Mouse (Mus musculus): ENCODE data around the gene Gpr176. TPM values are rescaled to one million over a fixed set of nuclear protein-coding genes. Genes with fewer than 3 reads are reported as not detected.

Gpr176 gene
- polyA plus RNA-seq, 1 experiment from 2014 or later = 0.35 TPM

DNA sequence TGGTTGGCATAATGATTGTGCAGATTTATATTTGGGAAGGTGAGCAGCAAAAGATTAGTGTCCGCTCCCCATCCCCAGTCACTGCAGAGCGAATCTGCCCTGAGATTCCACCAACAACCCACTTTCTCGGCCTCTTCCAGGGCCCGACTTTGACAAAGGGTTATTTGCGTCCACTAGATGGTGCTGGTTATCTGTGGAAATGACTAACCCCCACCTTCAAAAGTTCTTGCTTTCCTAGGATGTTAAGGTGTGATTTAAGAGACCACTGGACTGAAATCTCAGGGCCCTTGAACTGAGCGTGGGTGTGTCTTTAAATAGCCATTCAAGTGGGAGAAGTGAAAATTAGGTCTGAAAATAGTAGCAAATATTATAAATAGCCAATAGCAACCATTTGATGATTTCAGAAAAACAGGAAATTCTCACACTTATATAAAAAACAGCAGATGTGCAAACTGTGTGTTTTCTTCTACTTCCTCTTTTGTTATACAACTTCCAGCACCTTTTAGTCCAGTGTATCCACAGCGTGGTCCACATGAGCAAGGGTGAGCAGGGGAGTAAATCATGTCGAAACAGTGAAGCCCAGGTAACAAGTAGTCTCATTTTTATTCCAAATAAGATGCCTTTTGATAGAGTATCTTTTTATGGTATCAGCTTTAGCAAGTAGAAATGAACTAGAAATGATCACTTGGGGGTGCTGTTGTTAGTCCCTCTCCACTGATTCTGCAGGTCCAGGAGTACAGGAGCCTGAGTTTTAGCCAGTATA, 109.9 kb downstream of the Gpr176 start:
- no peaks in the 10 kb centered on the region for H3K9me3 ChIP-seq (ENCODE audit: control insufficient read depth, low read length)
- ATAC-seq = no peak
- 20% methylated on average over 8 of the region's 8 CpGs for WGBS
- no peak overlapping the region for H3K27ac ChIP-seq (ENCODE audit: low read length)
- no peaks in the 10 kb centered on the region for H3K36me3 ChIP-seq (ENCODE audit: control insufficient read depth, insufficient read depth, low read length)
- no peaks in the 10 kb centered on the region for H3K4me1 ChIP-seq (ENCODE audit: control insufficient read depth, insufficient read depth, low read length)
- no peaks in the 10 kb centered on the region for H3K27me3 ChIP-seq (replicated peaks; ENCODE audit: control insufficient read depth, insufficient read depth, low read length)
- no peak overlapping the region for H3K4me3 ChIP-seq (ENCODE audit: low read length)
- H3K4me2 ChIP-seq (ENCODE audit: low read depth, low read length) = no peak overlapping the region
- no peak overlapping the region for H3K9ac ChIP-seq (ENCODE audit: low read depth, low read length)

DNA sequence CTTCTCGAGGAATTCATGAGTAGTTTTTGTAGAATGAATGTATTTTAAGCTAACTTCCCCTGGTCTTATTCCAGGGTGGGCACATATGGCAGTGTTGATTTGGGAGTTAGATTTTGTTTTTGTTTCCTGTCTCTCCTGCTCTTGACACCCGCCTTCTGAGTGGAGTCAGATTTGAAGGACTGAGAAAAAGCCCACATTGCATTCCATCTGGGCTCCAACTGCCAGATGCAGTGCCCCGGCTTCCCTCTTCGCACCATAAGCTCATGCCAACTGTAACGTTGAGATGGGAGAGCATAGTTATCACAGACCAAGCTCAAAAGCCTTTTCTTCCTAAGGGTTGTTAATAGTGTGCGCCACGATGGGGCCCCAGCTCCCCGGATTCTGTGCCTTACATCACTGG, 110.5 kb downstream of the Gpr176 start:
- Histone ChIP-seq H3K27me3 (replicated peaks; ENCODE audit: control insufficient read depth, insufficient read depth, low read length) (no peaks in the 10 kb centered on the region), H3K9ac (ENCODE audit: low read depth, low read length) (no peak overlapping the region), H3K4me2 (ENCODE audit: low read depth, low read length) (no peak overlapping the region), H3K9me3 (ENCODE audit: control insufficient read depth, low read length) (no peaks in the 10 kb centered on the region), H3K4me1 (ENCODE audit: control insufficient read depth, insufficient read depth, low read length) (no peaks in the 10 kb centered on the region), H3K27ac (ENCODE audit: low read length) (no peak overlapping the region), H3K4me3 (ENCODE audit: low read length) (no peak overlapping the region), H3K36me3 (ENCODE audit: control insufficient read depth, insufficient read depth, low read length) (no peaks in the 10 kb centered on the region)
- WGBS = 56% methylated on average over 8 of the region's 8 CpGs
- no peak for ATAC-seq

DNA sequence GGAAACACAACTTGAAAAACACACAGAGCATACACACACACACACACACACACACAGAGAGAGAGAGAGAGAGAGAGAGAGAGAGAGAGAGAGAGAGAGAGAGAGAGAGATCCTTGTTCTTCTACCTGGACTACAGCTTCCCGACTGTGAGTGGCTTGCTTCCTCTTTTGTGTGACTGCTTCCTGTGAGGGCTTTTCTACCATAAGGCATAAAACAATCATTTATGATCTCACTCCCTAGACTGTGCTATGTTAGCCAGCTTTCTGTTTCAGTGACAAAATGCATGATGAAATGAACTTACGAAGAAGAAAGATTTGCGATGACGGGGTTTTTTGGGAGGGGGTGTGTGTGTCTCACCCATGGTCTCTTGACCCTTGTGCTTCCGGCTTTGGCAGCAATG, 113.5 kb downstream of the Gpr176 start:
- no peaks in the 10 kb centered on the region for H3K36me3 ChIP-seq (ENCODE audit: control insufficient read depth, insufficient read depth, low read length)
- 74% methylated on average over 5 of the region's 5 CpGs for WGBS
- H3K27me3 ChIP-seq (replicated peaks; ENCODE audit: control insufficient read depth, insufficient read depth, low read length) = no peaks in the 10 kb centered on the region
- H3K9ac ChIP-seq (ENCODE audit: low read depth, low read length) = no peak overlapping the region
- peaks cover 5% of the 10 kb centered on the region; the same call in 1 of the 2 replicates for H3K4me1 ChIP-seq (ENCODE audit: control insufficient read depth, insufficient read depth, low read length)
- no peak overlapping the region for H3K27ac ChIP-seq (ENCODE audit: low read length)
- H3K4me2 ChIP-seq (ENCODE audit: low read depth, low read length) = no peak overlapping the region
- no peaks in the 10 kb centered on the region for H3K9me3 ChIP-seq (ENCODE audit: control insufficient read depth, low read length)
- no peak overlapping the region for H3K4me3 ChIP-seq (ENCODE audit: low read length)
- no peak for ATAC-seq

DNA sequence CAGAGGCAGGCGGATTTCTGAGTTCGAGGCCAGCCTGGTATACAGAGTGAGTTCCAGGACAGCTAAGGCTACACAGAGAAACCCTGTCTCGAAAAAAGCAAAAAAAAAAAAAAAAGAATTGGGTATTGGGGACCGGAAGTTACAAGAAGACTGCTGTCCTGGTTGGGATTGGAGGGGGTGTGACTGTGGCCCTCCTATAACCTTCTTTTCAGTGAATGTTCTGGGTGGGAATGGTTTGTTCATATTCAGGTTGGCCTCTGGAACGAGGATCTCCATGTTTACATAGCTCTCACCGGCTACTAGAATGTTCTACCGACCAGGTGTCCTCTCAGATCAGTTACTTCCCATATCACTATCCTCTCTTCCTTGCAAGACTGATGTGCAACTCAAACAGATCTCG, 116.1 kb downstream of the Gpr176 start:
- no peak for ATAC-seq
- Histone ChIP-seq H3K9me3 (ENCODE audit: control insufficient read depth, low read length) (no peaks in the 10 kb centered on the region), H3K4me2 (ENCODE audit: low read depth, low read length) (peak overlapping the region; percentile 61), H3K4me1 (ENCODE audit: control insufficient read depth, insufficient read depth, low read length) (peaks cover 5% of the 10 kb centered on the region; the same call in 1 of the 2 replicates), H3K27me3 (replicated peaks; ENCODE audit: control insufficient read depth, insufficient read depth, low read length) (no peaks in the 10 kb centered on the region), H3K9ac (ENCODE audit: low read depth, low read length) (peak overlapping the region; percentile 39; the same call in 1 of the 2 replicates), H3K36me3 (ENCODE audit: control insufficient read depth, insufficient read depth, low read length) (no peaks in the 10 kb centered on the region), H3K4me3 (ENCODE audit: low read length) (peak overlapping the region; percentile 56), H3K27ac (ENCODE audit: low read length) (no peak overlapping the region)
- WGBS = 74% methylated on average over 8 of the region's 8 CpGs

DNA sequence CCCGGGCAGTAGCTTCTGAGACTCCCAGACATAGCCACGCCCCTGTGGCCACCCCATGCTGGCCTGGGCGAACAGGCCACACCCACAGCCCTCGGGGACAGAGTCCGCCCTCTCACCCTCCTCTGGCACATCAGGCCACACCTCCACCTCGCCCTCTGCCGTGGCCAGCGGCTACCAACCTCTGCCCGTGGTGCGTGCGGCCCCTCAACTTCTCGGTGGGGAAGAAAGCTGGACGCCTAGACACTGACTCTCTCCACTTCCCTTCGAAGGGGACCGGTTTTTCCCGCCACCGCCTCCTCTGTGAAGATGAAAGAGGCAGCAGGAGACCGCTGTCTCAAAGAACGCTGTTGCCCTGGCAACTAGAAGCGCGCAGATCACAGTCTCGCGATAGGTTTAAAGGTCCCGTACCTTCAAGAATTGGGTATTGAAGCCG, 116.6 kb downstream of the Gpr176 start, which contains the start of gene Fsip1:
Gene Fsip1, minus strand, starts transcription at position 346 of the 433 bp plus-strand sequence.
- Histone ChIP-seq H3K9me3 (ENCODE audit: control insufficient read depth, low read length) (no peaks in the 10 kb centered on the region), H3K36me3 (ENCODE audit: control insufficient read depth, insufficient read depth, low read length) (no peaks in the 10 kb centered on the region), H3K4me1 (ENCODE audit: control insufficient read depth, insufficient read depth, low read length) (peaks cover 5% of the 10 kb centered on the region; the same call in 1 of the 2 replicates), H3K9ac (ENCODE audit: low read depth, low read length) (peak within 1 kb of the TSS; percentile 39; the same call in 1 of the 2 replicates), H3K27ac (ENCODE audit: low read length) (no peak within 1 kb of the TSS), H3K4me3 (ENCODE audit: low read length) (peak within 1 kb of the TSS; percentile 56), H3K4me2 (ENCODE audit: low read depth, low read length) (peak within 1 kb of the TSS; percentile 61), H3K27me3 (replicated peaks; ENCODE audit: control insufficient read depth, insufficient read depth, low read length) (no peaks in the 10 kb centered on the region)
- WGBS = under 1% methylated on average over 25 of the region's 25 CpGs
- peak; percentile 99 for ATAC-seq

DNA sequence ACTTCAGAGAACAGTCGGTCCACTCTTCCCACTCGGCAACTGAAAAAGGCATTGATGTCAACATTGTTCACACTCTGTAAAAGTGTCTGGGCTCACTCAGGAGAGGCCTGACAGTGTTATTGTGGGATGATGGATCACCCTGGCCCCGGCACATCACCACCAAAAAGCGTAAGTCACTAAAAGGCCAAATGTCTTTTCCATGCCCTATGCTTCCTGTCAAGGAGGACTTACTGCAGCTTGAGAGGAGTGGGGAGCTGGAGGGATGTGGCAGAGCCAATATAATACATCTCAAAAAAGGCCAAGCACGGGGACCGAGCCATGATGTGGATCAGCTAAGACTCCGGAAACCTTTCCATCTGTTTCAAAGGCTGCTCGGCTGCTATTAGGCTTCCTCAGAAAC, 118.7 kb downstream of the Gpr176 start:
- WGBS = 46% methylated on average over 8 of the region's 8 CpGs
- Histone ChIP-seq H3K36me3 (ENCODE audit: control insufficient read depth, insufficient read depth, low read length) (no peaks in the 10 kb centered on the region), H3K4me1 (ENCODE audit: control insufficient read depth, insufficient read depth, low read length) (peaks cover 5% of the 10 kb centered on the region; the same call in 1 of the 2 replicates), H3K4me3 (ENCODE audit: low read length) (no peak overlapping the region), H3K9ac (ENCODE audit: low read depth, low read length) (no peak overlapping the region), H3K9me3 (ENCODE audit: control insufficient read depth, low read length) (no peaks in the 10 kb centered on the region), H3K4me2 (ENCODE audit: low read depth, low read length) (no peak overlapping the region), H3K27me3 (replicated peaks; ENCODE audit: control insufficient read depth, insufficient read depth, low read length) (no peaks in the 10 kb centered on the region), H3K27ac (ENCODE audit: low read length) (no peak overlapping the region)
- no peak for ATAC-seq

DNA sequence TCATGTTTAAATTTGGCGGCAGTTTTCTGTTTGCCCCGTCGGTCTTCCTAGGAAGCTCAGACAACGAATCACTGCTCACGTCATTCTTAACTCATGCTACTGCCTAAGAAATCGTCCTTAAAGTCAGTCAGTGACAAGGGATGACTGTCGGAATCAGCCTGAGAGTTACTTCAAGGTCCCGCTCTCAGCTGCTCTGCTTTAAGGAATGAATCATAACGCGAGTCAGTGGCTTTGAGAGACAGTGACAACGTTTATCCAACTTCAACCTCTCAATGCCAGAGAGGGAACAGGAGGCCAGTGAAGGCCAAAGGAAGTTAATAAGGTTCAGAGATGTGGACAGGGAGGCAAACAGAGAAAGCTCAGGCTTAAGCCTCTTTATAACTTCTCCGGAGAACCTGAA, 124.3 kb downstream of the Gpr176 start:
- no peak overlapping the region for H3K27ac ChIP-seq (ENCODE audit: low read length)
- H3K36me3 ChIP-seq (ENCODE audit: control insufficient read depth, insufficient read depth, low read length) = no peaks in the 10 kb centered on the region
- WGBS = 65% methylated on average over 12 of the region's 12 CpGs
- no peaks in the 10 kb centered on the region for H3K9me3 ChIP-seq (ENCODE audit: control insufficient read depth, low read length)
- no peak overlapping the region for H3K9ac ChIP-seq (ENCODE audit: low read depth, low read length)
- no peak overlapping the region for H3K4me2 ChIP-seq (ENCODE audit: low read depth, low read length)
- no peak for ATAC-seq
- H3K4me1 ChIP-seq (ENCODE audit: control insufficient read depth, insufficient read depth, low read length) = no peaks in the 10 kb centered on the region
- H3K4me3 ChIP-seq (ENCODE audit: low read length) = no peak overlapping the region
- H3K27me3 ChIP-seq (replicated peaks; ENCODE audit: control insufficient read depth, insufficient read depth, low read length) = no peaks in the 10 kb centered on the region

DNA sequence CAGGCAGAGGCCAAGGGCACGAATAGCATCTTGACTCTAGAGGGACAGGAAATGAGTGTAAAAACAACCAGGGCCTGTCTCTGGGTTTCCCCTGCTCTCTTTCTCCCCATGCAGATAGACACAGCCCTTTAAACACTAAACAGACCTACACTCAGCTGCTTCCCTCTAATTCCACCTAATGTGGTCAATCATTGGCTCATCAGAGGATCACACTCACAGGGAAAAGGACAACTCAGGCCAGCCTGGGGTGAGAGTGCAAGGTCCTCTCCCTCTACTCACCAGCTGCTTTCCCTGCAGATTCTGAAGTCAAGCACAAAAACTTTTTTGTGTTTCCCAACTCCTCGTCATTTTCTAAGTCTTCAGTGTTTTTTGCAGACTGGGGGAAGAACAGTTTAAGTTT, 125.2 kb downstream of the Gpr176 start:
- Histone ChIP-seq H3K4me3 (ENCODE audit: low read length) (no peak overlapping the region), H3K27ac (ENCODE audit: low read length) (no peak overlapping the region), H3K4me1 (ENCODE audit: control insufficient read depth, insufficient read depth, low read length) (no peaks in the 10 kb centered on the region), H3K4me2 (ENCODE audit: low read depth, low read length) (no peak overlapping the region), H3K36me3 (ENCODE audit: control insufficient read depth, insufficient read depth, low read length) (no peaks in the 10 kb centered on the region), H3K9me3 (ENCODE audit: control insufficient read depth, low read length) (no peaks in the 10 kb centered on the region), H3K9ac (ENCODE audit: low read depth, low read length) (no peak overlapping the region), H3K27me3 (replicated peaks; ENCODE audit: control insufficient read depth, insufficient read depth, low read length) (no peaks in the 10 kb centered on the region)
- WGBS = 38% methylated on average over 2 of the region's 2 CpGs
- ATAC-seq = no peak

DNA sequence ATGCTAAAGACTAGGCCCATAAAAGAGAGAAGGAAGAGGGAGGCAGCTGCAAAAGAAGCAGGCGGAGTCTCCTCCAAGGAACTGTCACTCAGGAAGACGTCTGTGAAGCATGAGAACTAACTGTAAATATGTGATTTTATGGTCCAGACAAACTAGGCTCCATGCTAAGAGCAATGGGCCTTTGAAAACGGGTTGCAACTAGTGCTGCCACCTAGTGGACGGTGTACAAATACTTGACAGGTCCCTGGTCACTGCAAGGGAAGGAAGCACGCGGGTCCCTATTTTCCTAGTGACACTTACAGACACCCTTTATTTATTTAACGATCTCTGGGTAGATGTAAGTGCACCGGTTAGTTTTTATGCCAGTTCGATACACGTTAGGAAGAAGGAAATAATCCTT, 127.3 kb downstream of the Gpr176 start:
- Histone ChIP-seq H3K27me3 (replicated peaks; ENCODE audit: control insufficient read depth, insufficient read depth, low read length) (no peaks in the 10 kb centered on the region), H3K4me1 (ENCODE audit: control insufficient read depth, insufficient read depth, low read length) (no peaks in the 10 kb centered on the region), H3K36me3 (ENCODE audit: control insufficient read depth, insufficient read depth, low read length) (no peaks in the 10 kb centered on the region), H3K27ac (ENCODE audit: low read length) (no peak overlapping the region), H3K4me2 (ENCODE audit: low read depth, low read length) (no peak overlapping the region), H3K9me3 (ENCODE audit: control insufficient read depth, low read length) (no peaks in the 10 kb centered on the region), H3K4me3 (ENCODE audit: low read length) (no peak overlapping the region), H3K9ac (ENCODE audit: low read depth, low read length) (no peak overlapping the region)
- 10% methylated on average over 10 of the region's 10 CpGs for WGBS
- ATAC-seq = peak; percentile 48; the same call in 1 of the 2 replicates
